Mouse (Mus musculus) frontal cortex, postnatal 36 days (tissue): ENCODE measurements at regions not wholly inside any gene's neighbourhood (a gene's known extent, or its start where the extent isn't known, plus 50 kb on each side); places are given as distances from the start of the nearest gene placed in this dataset.
A peak's percentile ranks its signal among the peaks of the same experiment; 100 is the strongest.

Source experiments
- DNase-seq, 2 experiments: peaks; one replicate each; pipeline ENCODE4 v3.0.0; 2022; ENCODE audit warnings: low spot score in 2 of 2

GRCm38 (mm10) chr10:22917797-22918196 is 97.8 kb upstream of the Tcf21 start:
- peak in 1 of 2 experiments; percentile 6 for DNase-seq

GRCm38 (mm10) chr10:22915785-22916514 is 96.0 kb upstream of the Tcf21 start:
- DNase-seq = peak in 1 of 2 experiments; percentile 22

- no peak for DNase-seq
Measured at GRCm38 (mm10) chr10:22913112-22913511, 93.1 kb upstream of the Tcf21 start.

GRCm38 (mm10) chr10:22908640-22909039 is 88.7 kb upstream of the Tcf21 start:
- DNase-seq = no peak

- no peak for DNase-seq
Measured at GRCm38 (mm10) chr10:22905281-22905680, 85.3 kb upstream of the Tcf21 start.

- DNase-seq = no peak
Measured at GRCm38 (mm10) chr10:22893442-22893985, 73.5 kb upstream of the Tcf21 start.

GRCm38 (mm10) chr10:22887451-22887850 is 67.5 kb upstream of the Tcf21 start:
- no peak for DNase-seq

GRCm38 (mm10) chr10:22879714-22880113 is 59.7 kb upstream of the Tcf21 start:
- no peak for DNase-seq

GRCm38 (mm10) chr10:22877536-22878130 is 57.7 kb upstream of the Tcf21 start:
- no peak for DNase-seq

- no peak for DNase-seq
Measured at GRCm38 (mm10) chr10:22877028-22877427, 57.1 kb upstream of the Tcf21 start.

GRCm38 (mm10) chr10:22875675-22876074 is 55.7 kb upstream of the Tcf21 start:
- no peak for DNase-seq

- DNase-seq = no peak
Measured at GRCm38 (mm10) chr10:22875181-22875580, 55.2 kb upstream of the Tcf21 start.
